ENCODE assay signal across 27 mouse cellular contexts in genomic region chr5:106919315-106919714, GRCm38 (mm10). TPM values are rescaled to one million over a fixed set of nuclear protein-coding genes. Genes with fewer than 3 reads are reported as not detected.
DNase-seq lines count a peak whose midpoint lies in the region; ATAC-seq and TF ChIP-seq lines count a peak whose summit lies in the region.
"Had no signal": no experiment of that assay in that cellular context is flagged by ENCODE, and none has a peak within 500 bp of the region (broad histone marks: within the 10 kb centered on the region; RNA-seq: fewer than 3 reads in every experiment).

No protein-coding gene starts in this region.

- no peaks in the 10 kb centered on the region for H3K4me1 ChIP-seq in kidney, postnatal 0 days (replicated peaks; ENCODE audit: insufficient read depth, low read length)
- H3K4me1 ChIP-seq: embryonic facial prominence, embryonic 13.5 days; embryonic facial prominence, embryonic 15.5 days; forebrain, embryonic 10.5 days; forebrain, embryonic 12.5 days had no signal

- no peaks in the 10 kb centered on the region for H3K9me3 ChIP-seq in kidney, postnatal 0 days (replicated peaks; ENCODE audit: low read length)
- H3K9me3 ChIP-seq: embryonic facial prominence, embryonic 13.5 days; embryonic facial prominence, embryonic 15.5 days; forebrain, embryonic 10.5 days; forebrain, embryonic 12.5 days had no signal

- DNase-seq in kidney, postnatal 0 days (ENCODE audit: low spot score): peak; percentile 45
- DNase-seq in kidney, adult 11 months: no peak
- DNase-seq in 3T3-L1 (ENCODE audit: low read depth, low spot score) (peak; percentile 10), NIH3T3 (ENCODE audit: low read depth) (peak; percentile 38)
- peak; percentile 44 for DNase-seq in retina, postnatal 1 day
- no peak for DNase-seq in cerebellum, adult 11 months
- no peak for DNase-seq in adrenal gland, postnatal 4 days (ENCODE audit: low spot score in 2 of 2)
- DNase-seq in cerebellum, adult 9-11 months: no peak
- DNase-seq: adrenal gland, adult 8-10 months; adrenal gland, postnatal 14 days; adrenal gland, postnatal 36 days; cerebellum, adult 11-12 months; cerebellum, adult 2 months; cerebellum, adult 9-10 months; cerebellum, postnatal 14 days; cerebellum, postnatal 36 days; embryo, embryonic 11 days had no signal

- no peaks in the 10 kb centered on the region for H3K27me3 ChIP-seq in kidney, postnatal 0 days (ENCODE audit: insufficient read depth, low read length)
- H3K27me3 ChIP-seq: embryonic facial prominence, embryonic 13.5 days; embryonic facial prominence, embryonic 15.5 days; forebrain, embryonic 12.5 days had no signal

- H3K9ac ChIP-seq in kidney, postnatal 0 days (ENCODE audit: low read depth, low read length): no peak overlapping the region
- H3K9ac ChIP-seq: embryonic facial prominence, embryonic 13.5 days; embryonic facial prominence, embryonic 15.5 days; forebrain, embryonic 12.5 days had no signal

- H3K4me2 ChIP-seq in kidney, postnatal 0 days (ENCODE audit: low read length): no peak overlapping the region
- H3K4me2 ChIP-seq: embryonic facial prominence, embryonic 13.5 days; embryonic facial prominence, embryonic 15.5 days; forebrain, embryonic 12.5 days had no signal

- H3K4me3 ChIP-seq in kidney, postnatal 0 days (replicated peaks; ENCODE audit: low read depth, low read length): no peak overlapping the region
- H3K4me3 ChIP-seq: embryonic facial prominence, embryonic 13.5 days; embryonic facial prominence, embryonic 15.5 days; erythroblast, embryonic 14.5 days; forebrain, embryonic 10.5 days; forebrain, embryonic 12.5 days had no signal

- no peaks in the 10 kb centered on the region for H3K36me3 ChIP-seq in kidney, postnatal 0 days (ENCODE audit: insufficient read depth, low read length)
- H3K36me3 ChIP-seq: embryonic facial prominence, embryonic 13.5 days; embryonic facial prominence, embryonic 15.5 days; forebrain, embryonic 12.5 days had no signal

- no peak for ATAC-seq in kidney, postnatal 0 days (replicated peaks; ENCODE audit: low FRiP score, low read depth)
- ATAC-seq: activated CD4-positive, CD25-positive, alpha-beta regulatory T cell, adult 4 months; forebrain, embryonic 14.5 days; forebrain, embryonic 16.5 days had no signal

- TF ChIP-seq CTCF in kidney, postnatal 0 days (IDR thresholded peaks at IDR 0.05; ENCODE audit: low read depth): no peak

- H3K27ac ChIP-seq in kidney, postnatal 0 days: no peak overlapping the region
- H3K27ac ChIP-seq: embryonic facial prominence, embryonic 13.5 days; embryonic facial prominence, embryonic 15.5 days; forebrain, embryonic 10.5 days; forebrain, embryonic 12.5 days had no signal

RNA-seq across cellular contexts. Expression of gene Hfm1, which starts 6.8 kb away (rescaled TPM):
- polyA plus RNA-seq in kidney, postnatal 0 days (2015; fragmentation: Nextera tagmentation; extraction: Ambion mirVana): 1.1 and 1.2 TPM in 2 replicates
- total RNA-seq in adrenal gland, postnatal 4 days (2021): 1 to 10 TPM in 1 of 2 experiments, under 1 TPM in 1; 0.42 to 1.0 TPM
- total RNA-seq: adrenal gland, postnatal 14 days; MEL had no signal
- polyA plus RNA-seq: activated CD4-positive, CD25-positive, alpha-beta regulatory T cell, adult 4 months; C2C12; erythroblast, embryonic 14.5 days had no signal

RNA-seq across cellular contexts. Expression of gene Cdc7, which starts 44.8 kb away (rescaled TPM):
- polyA plus RNA-seq in kidney, postnatal 0 days (2015; fragmentation: Nextera tagmentation; extraction: Ambion mirVana): 14.8 and 19.0 TPM in 2 replicates
- total RNA-seq in adrenal gland, postnatal 4 days (2021): 10 to 100 TPM; 11.7 to 12.3 TPM

Comparison
In these comparisons a context has a peak if more than half of its experiments do, and no peak if none do; other contexts are left out.
1. DNase-seq: peak in kidney, postnatal 0 days (single experiment), 3T3-L1 (single experiment), NIH3T3 (single experiment) and retina, postnatal 1 day (single experiment); none in kidney, adult 11 months (single experiment), cerebellum, adult 11 months (single experiment), adrenal gland, postnatal 4 days (0 of 2) and cerebellum, adult 9-11 months (single experiment).